Mouse (Mus musculus): Measurements from ENCODE around the gene Exoc6. TPM values are rescaled to one million over a fixed set of nuclear protein-coding genes. Genes with fewer than 3 reads are reported as not detected.

The Exoc6 gene
- polyA plus RNA-seq, 1 experiment = 8.7 TPM

GRCm38 (mm10) chr19:37555863-37556566, 5.8 kb downstream of the Exoc6 start:
- no peak overlapping the region for H3K4me3 ChIP-seq (ENCODE audit: control insufficient read depth, insufficient read depth, low read length)
- H3K27ac ChIP-seq (ENCODE audit: control insufficient read depth, insufficient read depth, low read length) = no peak overlapping the region
- H3K27me3 ChIP-seq (ENCODE audit: control insufficient read depth, insufficient read depth, low read length) = no peaks in the 10 kb centered on the region
- TF ChIP-seq POLR2A (IDR thresholded peaks at IDR 0.05; ENCODE audit: control insufficient read depth, extremely low read depth, insufficient read depth, low read length, poor library complexity) (no peak), CTCF (IDR thresholded peaks at IDR 0.05; ENCODE audit: borderline replicate concordance, control insufficient read depth, extremely low read depth, insufficient read depth, low read length, poor library complexity) (no peak)
- no peak for DNase-seq
- WGBS = 72% methylated on average over 6 of the region's 6 CpGs
- no peaks in the 10 kb centered on the region for H3K36me3 ChIP-seq (ENCODE audit: control insufficient read depth, insufficient read depth, low read length)
- peaks cover 12% of the 10 kb centered on the region for H3K4me1 ChIP-seq (replicated peaks; ENCODE audit: control insufficient read depth, insufficient read depth, low read length)

- no peak for DNase-seq
- no peak overlapping the region for H3K27ac ChIP-seq (ENCODE audit: control insufficient read depth, insufficient read depth, low read length)
- no peaks in the 10 kb centered on the region for H3K36me3 ChIP-seq (ENCODE audit: control insufficient read depth, insufficient read depth, low read length)
- TF ChIP-seq CTCF (IDR thresholded peaks at IDR 0.05; ENCODE audit: borderline replicate concordance, control insufficient read depth, extremely low read depth, insufficient read depth, low read length, poor library complexity) = no peak
- TF ChIP-seq POLR2A (IDR thresholded peaks at IDR 0.05; ENCODE audit: control insufficient read depth, extremely low read depth, insufficient read depth, low read length, poor library complexity) = no peak
- peaks cover 15% of the 10 kb centered on the region for H3K4me1 ChIP-seq (replicated peaks; ENCODE audit: control insufficient read depth, insufficient read depth, low read length)
- no peaks in the 10 kb centered on the region for H3K27me3 ChIP-seq (ENCODE audit: control insufficient read depth, insufficient read depth, low read length)
- H3K4me3 ChIP-seq (ENCODE audit: control insufficient read depth, insufficient read depth, low read length) = no peak overlapping the region
- 93% methylated on average over 3 of the region's 3 CpGs for WGBS
Observed at GRCm38 (mm10) chr19:37557898-37558297, 7.7 kb downstream of the Exoc6 start.

GRCm38 (mm10) chr19:37559286-37560079, 9.3 kb downstream of the Exoc6 start:
- 18% methylated on average over 9 of the region's 9 CpGs for WGBS
- peak; percentile 70 for DNase-seq
- Histone ChIP-seq H3K36me3 (ENCODE audit: control insufficient read depth, insufficient read depth, low read length) (no peaks in the 10 kb centered on the region), H3K4me1 (replicated peaks; ENCODE audit: control insufficient read depth, insufficient read depth, low read length) (peaks cover 15% of the 10 kb centered on the region), H3K4me3 (ENCODE audit: control insufficient read depth, insufficient read depth, low read length) (peak overlapping the region; percentile 31), H3K27ac (ENCODE audit: control insufficient read depth, insufficient read depth, low read length) (peak overlapping the region; percentile 75), H3K27me3 (ENCODE audit: control insufficient read depth, insufficient read depth, low read length) (no peaks in the 10 kb centered on the region)
- no peak for TF ChIP-seq POLR2A (IDR thresholded peaks at IDR 0.05; ENCODE audit: control insufficient read depth, extremely low read depth, insufficient read depth, low read length, poor library complexity)
- TF ChIP-seq CTCF (IDR thresholded peaks at IDR 0.05; ENCODE audit: borderline replicate concordance, control insufficient read depth, extremely low read depth, insufficient read depth, low read length, poor library complexity) = no peak

GRCm38 (mm10) chr19:37560080-37560427, 9.8 kb downstream of the Exoc6 start:
- Histone ChIP-seq H3K4me1 (replicated peaks; ENCODE audit: control insufficient read depth, insufficient read depth, low read length) (peaks cover 15% of the 10 kb centered on the region), H3K27me3 (ENCODE audit: control insufficient read depth, insufficient read depth, low read length) (no peaks in the 10 kb centered on the region), H3K36me3 (ENCODE audit: control insufficient read depth, insufficient read depth, low read length) (no peaks in the 10 kb centered on the region), H3K27ac (ENCODE audit: control insufficient read depth, insufficient read depth, low read length) (peak overlapping the region; percentile 75), H3K4me3 (ENCODE audit: control insufficient read depth, insufficient read depth, low read length) (peak overlapping the region; percentile 31)
- no peak for DNase-seq
- TF ChIP-seq POLR2A (IDR thresholded peaks at IDR 0.05; ENCODE audit: control insufficient read depth, extremely low read depth, insufficient read depth, low read length, poor library complexity) = no peak
- TF ChIP-seq CTCF (IDR thresholded peaks at IDR 0.05; ENCODE audit: borderline replicate concordance, control insufficient read depth, extremely low read depth, insufficient read depth, low read length, poor library complexity) = no peak
- WGBS = 8% methylated on average over 6 of the region's 6 CpGs

GRCm38 (mm10) chr19:37561106-37561892, 11.1 kb downstream of the Exoc6 start:
- Histone ChIP-seq H3K36me3 (ENCODE audit: control insufficient read depth, insufficient read depth, low read length) (no peaks in the 10 kb centered on the region), H3K27me3 (ENCODE audit: control insufficient read depth, insufficient read depth, low read length) (no peaks in the 10 kb centered on the region), H3K27ac (ENCODE audit: control insufficient read depth, insufficient read depth, low read length) (no peak overlapping the region), H3K4me1 (replicated peaks; ENCODE audit: control insufficient read depth, insufficient read depth, low read length) (peaks cover 15% of the 10 kb centered on the region), H3K4me3 (ENCODE audit: control insufficient read depth, insufficient read depth, low read length) (no peak overlapping the region)
- 37% methylated on average over 10 of the region's 10 CpGs for WGBS
- TF ChIP-seq POLR2A (IDR thresholded peaks at IDR 0.05; ENCODE audit: control insufficient read depth, extremely low read depth, insufficient read depth, low read length, poor library complexity) (no peak), CTCF (IDR thresholded peaks at IDR 0.05; ENCODE audit: borderline replicate concordance, control insufficient read depth, extremely low read depth, insufficient read depth, low read length, poor library complexity) (no peak)
- DNase-seq = no peak

- H3K36me3 ChIP-seq (ENCODE audit: control insufficient read depth, insufficient read depth, low read length) = no peaks in the 10 kb centered on the region
- no peaks in the 10 kb centered on the region for H3K27me3 ChIP-seq (ENCODE audit: control insufficient read depth, insufficient read depth, low read length)
- no peak overlapping the region for H3K27ac ChIP-seq (ENCODE audit: control insufficient read depth, insufficient read depth, low read length)
- no peak overlapping the region for H3K4me3 ChIP-seq (ENCODE audit: control insufficient read depth, insufficient read depth, low read length)
- H3K4me1 ChIP-seq (replicated peaks; ENCODE audit: control insufficient read depth, insufficient read depth, low read length) = peaks cover 15% of the 10 kb centered on the region
- TF ChIP-seq POLR2A (IDR thresholded peaks at IDR 0.05; ENCODE audit: control insufficient read depth, extremely low read depth, insufficient read depth, low read length, poor library complexity) (no peak), CTCF (IDR thresholded peaks at IDR 0.05; ENCODE audit: borderline replicate concordance, control insufficient read depth, extremely low read depth, insufficient read depth, low read length, poor library complexity) (no peak)
- WGBS = 32% methylated on average over 4 of the region's 4 CpGs
- peak; percentile 53 for DNase-seq
Observed at GRCm38 (mm10) chr19:37563763-37564162, 13.5 kb downstream of the Exoc6 start.
